Mouse (Mus musculus): ENCODE measurements around the gene Ppp1r15b. TPM values are rescaled to one million over a fixed set of nuclear protein-coding genes. Genes with fewer than 3 reads are reported as not detected.

Gene Ppp1r15b
- polyA plus RNA-seq, 1 experiment from 2014 or later = 48.9 TPM

- Histone ChIP-seq H3K4me2 (ENCODE audit: low read depth, low read length) (no peak overlapping the region), H3K27ac (ENCODE audit: low read length) (no peak overlapping the region), H3K4me3 (ENCODE audit: low read depth, low read length) (no peak overlapping the region), H3K9ac (ENCODE audit: low read depth, low read length) (no peak overlapping the region), H3K27me3 (ENCODE audit: control insufficient read depth, insufficient read depth, low read depth, low read length) (peaks cover 18% of the 10 kb centered on the region), H3K9me3 (replicated peaks; ENCODE audit: control insufficient read depth, low read length) (no peaks in the 10 kb centered on the region), H3K4me1 (ENCODE audit: control insufficient read depth, low read depth, low read length) (no peaks in the 10 kb centered on the region), H3K36me3 (ENCODE audit: control insufficient read depth, insufficient read depth) (no peaks in the 10 kb centered on the region)
- 27% methylated on average over 8 of the region's 8 CpGs for WGBS (ENCODE audit: insufficient replicate concordance)
- no peak for ATAC-seq (ENCODE audit: low read depth)
Observed at GRCm38 (mm10) chr1:133177480-133178172, 46.7 kb downstream of the Ppp1r15b start.

GRCm38 (mm10) chr1:133178732-133179440 is 47.9 kb downstream of the Ppp1r15b start:
- no peak overlapping the region for H3K4me3 ChIP-seq (ENCODE audit: low read depth, low read length)
- H3K27ac ChIP-seq (ENCODE audit: low read length) = no peak overlapping the region
- peaks cover 27% of the 10 kb centered on the region for H3K27me3 ChIP-seq (ENCODE audit: control insufficient read depth, insufficient read depth, low read depth, low read length)
- H3K36me3 ChIP-seq (ENCODE audit: control insufficient read depth, insufficient read depth) = no peaks in the 10 kb centered on the region
- H3K4me1 ChIP-seq (ENCODE audit: control insufficient read depth, low read depth, low read length) = no peaks in the 10 kb centered on the region
- no peaks in the 10 kb centered on the region for H3K9me3 ChIP-seq (replicated peaks; ENCODE audit: control insufficient read depth, low read length)
- H3K4me2 ChIP-seq (ENCODE audit: low read depth, low read length) = no peak overlapping the region
- WGBS (ENCODE audit: insufficient replicate concordance) = 56% methylated on average over 11 of the region's 11 CpGs
- H3K9ac ChIP-seq (ENCODE audit: low read depth, low read length) = no peak overlapping the region
- no peak for ATAC-seq (ENCODE audit: low read depth)

- Histone ChIP-seq H3K9me3 (replicated peaks; ENCODE audit: control insufficient read depth, low read length) (no peaks in the 10 kb centered on the region), H3K9ac (ENCODE audit: low read depth, low read length) (no peak overlapping the region), H3K4me3 (ENCODE audit: low read depth, low read length) (peak overlapping the region; percentile 31), H3K27me3 (ENCODE audit: control insufficient read depth, insufficient read depth, low read depth, low read length) (peaks cover 27% of the 10 kb centered on the region), H3K4me2 (ENCODE audit: low read depth, low read length) (peak overlapping the region; percentile 39), H3K36me3 (ENCODE audit: control insufficient read depth, insufficient read depth) (no peaks in the 10 kb centered on the region), H3K27ac (ENCODE audit: low read length) (no peak overlapping the region), H3K4me1 (ENCODE audit: control insufficient read depth, low read depth, low read length) (no peaks in the 10 kb centered on the region)
- 2% methylated on average over 31 of the region's 31 CpGs for WGBS (ENCODE audit: insufficient replicate concordance)
- no peak for ATAC-seq (ENCODE audit: low read depth)
Observed at GRCm38 (mm10) chr1:133181072-133182015, 50.4 kb downstream of the Ppp1r15b start.

GRCm38 (mm10) chr1:133182016-133182705 is 51.2 kb downstream of the Ppp1r15b start:
- H3K9ac ChIP-seq (ENCODE audit: low read depth, low read length) = no peak overlapping the region
- H3K4me1 ChIP-seq (ENCODE audit: control insufficient read depth, low read depth, low read length) = no peaks in the 10 kb centered on the region
- peaks cover 27% of the 10 kb centered on the region for H3K27me3 ChIP-seq (ENCODE audit: control insufficient read depth, insufficient read depth, low read depth, low read length)
- no peaks in the 10 kb centered on the region for H3K36me3 ChIP-seq (ENCODE audit: control insufficient read depth, insufficient read depth)
- H3K4me3 ChIP-seq (ENCODE audit: low read depth, low read length) = peak overlapping the region; percentile 26
- no peak for ATAC-seq (ENCODE audit: low read depth)
- 3% methylated on average over 25 of the region's 25 CpGs for WGBS (ENCODE audit: insufficient replicate concordance)
- H3K4me2 ChIP-seq (ENCODE audit: low read depth, low read length) = peak overlapping the region; percentile 39
- H3K27ac ChIP-seq (ENCODE audit: low read length) = no peak overlapping the region
- no peaks in the 10 kb centered on the region for H3K9me3 ChIP-seq (replicated peaks; ENCODE audit: control insufficient read depth, low read length)

- peaks cover 27% of the 10 kb centered on the region for H3K27me3 ChIP-seq (ENCODE audit: control insufficient read depth, insufficient read depth, low read depth, low read length)
- ATAC-seq (ENCODE audit: low read depth) = no peak
- no peaks in the 10 kb centered on the region for H3K36me3 ChIP-seq (ENCODE audit: control insufficient read depth, insufficient read depth)
- no peak overlapping the region for H3K27ac ChIP-seq (ENCODE audit: low read length)
- WGBS (ENCODE audit: insufficient replicate concordance) = 6% methylated on average over 16 of the region's 16 CpGs
- no peaks in the 10 kb centered on the region for H3K4me1 ChIP-seq (ENCODE audit: control insufficient read depth, low read depth, low read length)
- no peaks in the 10 kb centered on the region for H3K9me3 ChIP-seq (replicated peaks; ENCODE audit: control insufficient read depth, low read length)
- no peak overlapping the region for H3K9ac ChIP-seq (ENCODE audit: low read depth, low read length)
- peak overlapping the region; percentile 26 for H3K4me3 ChIP-seq (ENCODE audit: low read depth, low read length)
- peak overlapping the region; percentile 39 for H3K4me2 ChIP-seq (ENCODE audit: low read depth, low read length)
Observed at GRCm38 (mm10) chr1:133182706-133183095, 51.8 kb downstream of the Ppp1r15b start.

- H3K9me3 ChIP-seq (replicated peaks; ENCODE audit: control insufficient read depth, low read length) = no peaks in the 10 kb centered on the region
- 44% methylated on average over 16 of the region's 16 CpGs for WGBS (ENCODE audit: insufficient replicate concordance)
- H3K4me3 ChIP-seq (ENCODE audit: low read depth, low read length) = no peak overlapping the region
- H3K4me1 ChIP-seq (ENCODE audit: control insufficient read depth, low read depth, low read length) = no peaks in the 10 kb centered on the region
- H3K36me3 ChIP-seq (ENCODE audit: control insufficient read depth, insufficient read depth) = no peaks in the 10 kb centered on the region
- H3K27me3 ChIP-seq (ENCODE audit: control insufficient read depth, insufficient read depth, low read depth, low read length) = peaks cover 27% of the 10 kb centered on the region
- no peak for ATAC-seq (ENCODE audit: low read depth)
- H3K9ac ChIP-seq (ENCODE audit: low read depth, low read length) = no peak overlapping the region
- no peak overlapping the region for H3K27ac ChIP-seq (ENCODE audit: low read length)
- H3K4me2 ChIP-seq (ENCODE audit: low read depth, low read length) = no peak overlapping the region
Observed at GRCm38 (mm10) chr1:133183141-133183925, 52.4 kb downstream of the Ppp1r15b start.

- Histone ChIP-seq H3K4me3 (ENCODE audit: low read depth, low read length) (no peak overlapping the region), H3K27ac (ENCODE audit: low read length) (no peak overlapping the region), H3K9ac (ENCODE audit: low read depth, low read length) (no peak overlapping the region), H3K36me3 (ENCODE audit: control insufficient read depth, insufficient read depth) (no peaks in the 10 kb centered on the region), H3K4me2 (ENCODE audit: low read depth, low read length) (no peak overlapping the region), H3K4me1 (ENCODE audit: control insufficient read depth, low read depth, low read length) (no peaks in the 10 kb centered on the region; the same call in 1 of the 2 replicates), H3K27me3 (ENCODE audit: control insufficient read depth, insufficient read depth, low read depth, low read length) (peaks cover 4% of the 10 kb centered on the region), H3K9me3 (replicated peaks; ENCODE audit: control insufficient read depth, low read length) (no peaks in the 10 kb centered on the region)
- 27% methylated on average over 4 of the region's 4 CpGs for WGBS (ENCODE audit: insufficient replicate concordance)
- no peak for ATAC-seq (ENCODE audit: low read depth)
Observed at GRCm38 (mm10) chr1:133187948-133188680, 57.2 kb downstream of the Ppp1r15b start.

Data from liver, embryonic 16.5 days (tissue).